Mouse (Mus musculus) megakaryocyte-erythroid progenitor cell, adult 5-6 weeks (primary cell): ENCODE measurements around the gene Chic2. TPM values are rescaled to one million over a fixed set of nuclear protein-coding genes. Genes with fewer than 3 reads are reported as not detected.

Experiments
- ATAC-seq: replicated peaks from 2 replicates; pipeline ENCODE4 v1.8.0; 2016; ENCODE audit warnings: mild to moderate bottlenecking, inconsistent platforms; ENCODE audit not compliant: severe bottlenecking, poor library complexity, low FRiP score, low TSS enrichment
- total RNA-seq, 2 experiments: library from RNA; stranded (forward) in 1 of 2; stranded (reverse) in 1 of 2; fragments of 200-1000, 215-1000 nt in 1 of 2; fragments of >200 nt in 1 of 2; fragmentation: Nextera tagmentation in 1 of 2; gene quantifications; 2 replicates each; pipeline ENCODE4 v1.2.3; 2014 to 2017

Gene Chic2
- total RNA-seq, 2 experiments from 2014 or later = 12.5 to 41.6 TPM

- no peak for ATAC-seq
Measured at GRCm38 (mm10) chr5:74984101-74984500, 60.5 kb downstream of the Chic2 start.

- ATAC-seq = no peak
Measured at GRCm38 (mm10) chr5:74980574-74980973, 64.0 kb downstream of the Chic2 start.

- no peak for ATAC-seq
Measured at GRCm38 (mm10) chr5:74980154-74980553, 64.4 kb downstream of the Chic2 start.

- ATAC-seq = no peak
Measured at GRCm38 (mm10) chr5:74979586-74979985, 65.0 kb downstream of the Chic2 start.

GRCm38 (mm10) chr5:74975507-74975906 is 69.1 kb downstream of the Chic2 start:
- ATAC-seq = no peak

- no peak for ATAC-seq
Measured at GRCm38 (mm10) chr5:74974726-74975411, 69.7 kb downstream of the Chic2 start.

GRCm38 (mm10) chr5:74974061-74974581 is 70.5 kb downstream of the Chic2 start:
- ATAC-seq = no peak

GRCm38 (mm10) chr5:74971418-74971817 is 73.2 kb downstream of the Chic2 start:
- no peak for ATAC-seq

- no peak for ATAC-seq
Measured at GRCm38 (mm10) chr5:74969341-74969740, 75.2 kb downstream of the Chic2 start.

- ATAC-seq = no peak
Measured at GRCm38 (mm10) chr5:74967882-74968281, 76.7 kb downstream of the Chic2 start.

- no peak for ATAC-seq
Measured at GRCm38 (mm10) chr5:74966891-74967290, 77.7 kb downstream of the Chic2 start.

GRCm38 (mm10) chr5:74962771-74963170 is 81.8 kb downstream of the Chic2 start:
- no peak for ATAC-seq

- no peak for ATAC-seq
Measured at GRCm38 (mm10) chr5:74960840-74961543, 83.6 kb downstream of the Chic2 start.

GRCm38 (mm10) chr5:74960306-74960705 is 84.3 kb downstream of the Chic2 start:
- ATAC-seq = no peak

- ATAC-seq = no peak
Measured at GRCm38 (mm10) chr5:74957293-74958076, 87.1 kb downstream of the Chic2 start.

GRCm38 (mm10) chr5:74956335-74956734 is 88.2 kb downstream of the Chic2 start:
- ATAC-seq = no peak

- no peak for ATAC-seq
Measured at GRCm38 (mm10) chr5:74955565-74955964, 89.0 kb downstream of the Chic2 start.

GRCm38 (mm10) chr5:74952938-74953337 is 91.6 kb downstream of the Chic2 start:
- ATAC-seq = no peak

GRCm38 (mm10) chr5:74951375-74951774 is 93.2 kb downstream of the Chic2 start:
- ATAC-seq = no peak

GRCm38 (mm10) chr5:74949298-74949697 is 95.3 kb downstream of the Chic2 start:
- ATAC-seq = no peak
